Mouse (Mus musculus) erythroblast, embryonic 14.5 days (primary cell): ENCODE results near the gene Herpud1.

Source experiments
- GATA1 ChIP-seq: IDR thresholded peaks from 2 replicates; pipeline ENCODE4 v1.6.1; 2012; ENCODE audit warnings: low read length, inconsistent platforms, mixed read lengths
- TAL1 ChIP-seq: IDR thresholded peaks from 3 replicates; pipeline ENCODE4 v1.6.1; 2012; ENCODE audit warnings: low read length, inconsistent platforms, mixed read lengths

DNA sequence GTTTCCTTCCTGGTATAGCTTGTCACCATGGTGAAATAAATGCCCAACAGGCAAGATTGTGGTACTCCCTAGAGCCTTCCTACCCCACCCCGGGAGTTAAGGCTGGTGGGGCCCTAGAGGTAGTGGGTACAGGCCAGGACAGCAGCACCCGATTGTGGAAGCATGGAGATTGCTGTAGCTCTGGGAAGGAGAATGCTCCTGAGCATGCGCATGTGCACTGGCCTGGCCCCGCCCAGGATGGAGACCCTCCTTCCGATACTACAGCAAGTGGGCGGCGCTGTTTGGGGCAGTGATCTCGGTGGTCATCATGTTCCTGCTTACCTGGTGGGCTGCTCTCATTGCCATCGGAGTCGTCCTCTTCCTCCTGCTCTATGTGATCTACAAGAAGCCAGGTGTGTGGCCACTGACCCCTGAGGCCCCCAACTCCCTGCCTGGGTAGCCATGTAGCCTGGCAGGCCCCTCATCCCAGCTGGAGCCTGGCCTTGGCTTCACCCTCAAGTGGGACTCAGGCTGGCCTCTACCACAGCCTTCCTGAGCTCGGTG, 42.4 kb upstream of the Herpud1 start:
- TF ChIP-seq TAL1, result no peak
- TF ChIP-seq GATA1, result no peak
